Mouse (Mus musculus) natural killer cell, adult 2 months (primary cell): ENCODE data around the gene Ece2.

ENCODE experiments used
- DNase-seq, 2 experiments: peaks; one replicate each; pipeline ENCODE4 v3.0.0; 2022; ENCODE audit warnings: low spot score in 2 of 2

The Ece2 gene

GRCm38 (mm10) chr16:20690774-20691173 is 61.1 kb downstream of the Ece2 start:
- no peak for DNase-seq

DNA sequence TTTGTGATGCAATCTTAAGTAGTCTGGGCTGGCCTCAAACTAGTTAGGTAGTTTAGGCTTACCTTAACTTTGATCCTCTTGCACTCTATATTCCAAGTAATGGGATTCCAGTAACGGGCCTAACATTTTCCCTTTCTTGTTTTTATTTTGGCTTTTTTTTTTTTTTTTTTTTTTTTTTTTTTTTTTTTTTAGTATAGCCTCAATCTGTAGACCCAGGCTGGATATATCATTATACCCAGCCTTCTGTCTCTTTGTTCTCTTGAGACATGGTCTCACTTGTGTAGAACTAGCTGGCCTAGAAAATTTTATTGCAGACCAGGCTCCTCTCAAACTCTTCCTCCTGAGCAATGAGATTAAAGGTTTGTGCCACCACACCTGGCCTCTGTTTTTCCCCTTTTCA is 62.0 kb downstream of the Ece2 start:
- no peak for DNase-seq

GRCm38 (mm10) chr16:20692241-20692965 is 62.8 kb downstream of the Ece2 start:
- DNase-seq: no peak

- peak; percentile 65 to 70 for DNase-seq
Observed at GRCm38 (mm10) chr16:20693111-20693701, 63.6 kb downstream of the Ece2 start, which contains the start of gene Fam131a. Gene Fam131a (plus strand): TSS chr16:20693241.

- no peak for DNase-seq
Observed at GRCm38 (mm10) chr16:20694781-20695180, 65.2 kb downstream of the Ece2 start.

DNA sequence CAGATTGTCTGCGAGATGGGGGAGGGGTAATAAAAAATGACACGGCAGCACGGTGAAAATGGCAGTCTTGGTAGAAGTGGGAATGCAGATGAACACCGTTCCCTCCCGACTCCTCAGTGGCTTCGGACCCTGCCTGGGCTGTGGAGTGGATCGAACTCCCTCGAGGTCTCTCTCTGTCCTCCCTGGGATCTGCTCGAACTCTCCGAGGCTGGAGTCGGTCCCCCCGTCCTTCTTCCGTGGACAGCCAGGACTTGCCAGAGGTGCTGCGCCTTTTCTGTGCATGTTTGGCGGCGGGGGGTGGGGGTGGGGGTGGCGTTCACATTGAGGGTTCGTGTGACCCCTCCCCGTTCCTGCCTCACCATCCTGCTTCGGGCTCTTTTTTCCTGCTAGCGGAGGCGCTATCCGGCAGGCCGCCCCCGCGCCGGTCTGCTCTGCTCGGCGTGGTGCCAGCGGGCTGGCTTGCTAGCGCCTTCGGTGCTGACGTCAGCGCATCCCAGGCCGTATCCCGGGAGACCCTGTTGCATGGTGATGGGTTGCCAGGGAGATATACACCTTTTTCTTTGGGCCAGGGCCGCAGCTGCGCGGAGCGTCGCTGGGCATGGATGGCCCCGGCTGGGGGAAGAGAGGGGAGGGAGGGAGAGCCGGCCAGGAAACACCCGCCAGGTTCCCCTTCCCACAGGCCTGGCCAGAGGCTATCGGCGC is 66.1 kb downstream of the Ece2 start:
- no peak for DNase-seq
